Mouse (Mus musculus) lung, adult 2 months (tissue): Measurements from ENCODE around the gene Ino80.

Experiments
- CTCF ChIP-seq: fragments of 200-500 bp; IDR thresholded peaks from 2 replicates; pipeline ENCODE4 v1.5.1; 2011; ENCODE audit warnings: mild to moderate bottlenecking, low read length, control low read depth; ENCODE audit not compliant: insufficient read depth
- POLR2A ChIP-seq: fragments of 200-500 bp; IDR thresholded peaks from 2 replicates; pipeline ENCODE4 v1.6.1; 2011; ENCODE audit warnings: low read depth, mild to moderate bottlenecking, control low read depth, low read length, borderline replicate concordance; ENCODE audit errors: extremely low read depth

DNA sequence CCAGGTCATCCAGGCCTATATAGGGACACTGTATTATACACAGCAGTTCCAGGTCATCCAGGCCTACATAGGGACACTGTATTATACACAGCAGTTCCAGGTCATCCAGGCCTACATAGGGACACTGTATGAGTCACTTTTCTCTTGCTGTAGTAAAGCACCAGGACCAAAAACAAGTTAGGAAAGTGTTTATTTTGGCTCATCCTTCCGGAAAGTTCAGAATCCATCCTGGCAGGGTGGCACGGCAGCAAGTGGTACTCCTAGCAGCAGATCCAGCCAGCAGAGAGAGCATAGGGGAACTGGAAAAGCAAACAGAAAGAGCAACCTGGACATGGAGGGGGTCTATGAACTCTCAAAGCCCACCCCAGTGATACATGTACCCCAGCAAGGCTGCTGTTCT, 33.4 kb upstream of the Ino80 start:
- no peak for TF ChIP-seq POLR2A
- TF ChIP-seq CTCF = no peak
